Mouse (Mus musculus): ENCODE measurements around the gene Cyth3. TPM values are rescaled to one million over a fixed set of nuclear protein-coding genes. Genes with fewer than 3 reads are reported as not detected.
A peak's percentile ranks its signal among the peaks of the same experiment; 100 is the strongest.

The Cyth3 gene
- polyA plus RNA-seq, 1 experiment from 2014 or later: 31.5 TPM

GRCm38 (mm10) chr5:143704875-143705658 lies 82.8 kb downstream of the Cyth3 start:
- Histone ChIP-seq H3K36me3 (peaks cover 76% of the 10 kb centered on the region), H3K9me3 (no peaks in the 10 kb centered on the region), H3K4me3 (replicated peaks) (no peak overlapping the region), H3K27me3 (no peaks in the 10 kb centered on the region), H3K4me1 (replicated peaks) (0 out of 2 replicates have a peak, but pooled peaks cover 3% of the 10 kb centered on the region), H3K9ac (replicated peaks) (no peak overlapping the region), H3K27ac (no peak overlapping the region), H3K4me2 (replicated peaks) (no peak overlapping the region)
- ATAC-seq: no peak
- 81% methylated on average over 13 of the region's 13 CpGs for WGBS

GRCm38 (mm10) chr5:143705659-143705982 lies 83.4 kb downstream of the Cyth3 start:
- 69% methylated on average over 1 of the region's 1 CpGs for WGBS
- 0 out of 2 replicates have a peak, but pooled peaks cover 3% of the 10 kb centered on the region for H3K4me1 ChIP-seq (replicated peaks)
- no peak overlapping the region for H3K9ac ChIP-seq (replicated peaks)
- no peak overlapping the region for H3K4me2 ChIP-seq (replicated peaks)
- ATAC-seq: no peak
- H3K36me3 ChIP-seq: peaks cover 72% of the 10 kb centered on the region
- H3K4me3 ChIP-seq (replicated peaks): no peak overlapping the region
- H3K27ac ChIP-seq: no peak overlapping the region
- H3K27me3 ChIP-seq: no peaks in the 10 kb centered on the region
- no peaks in the 10 kb centered on the region for H3K9me3 ChIP-seq

- 67% methylated on average over 9 of the region's 9 CpGs for WGBS
Observed at GRCm38 (mm10) chr5:143706030-143706821, 84.0 kb downstream of the Cyth3 start.

GRCm38 (mm10) chr5:143706822-143707200 lies 84.6 kb downstream of the Cyth3 start:
- no peak overlapping the region for H3K27ac ChIP-seq
- H3K27me3 ChIP-seq: no peaks in the 10 kb centered on the region
- no peak overlapping the region for H3K4me3 ChIP-seq (replicated peaks)
- H3K36me3 ChIP-seq: peaks cover 71% of the 10 kb centered on the region
- no peak overlapping the region for H3K4me2 ChIP-seq (replicated peaks)
- 0 out of 2 replicates have a peak, but pooled peaks cover 3% of the 10 kb centered on the region for H3K4me1 ChIP-seq (replicated peaks)
- H3K9ac ChIP-seq (replicated peaks): no peak overlapping the region
- ATAC-seq: no peak
- H3K9me3 ChIP-seq: no peaks in the 10 kb centered on the region
- 90% methylated on average over 7 of the region's 7 CpGs for WGBS

More at GRCm38 (mm10) chr5:143706030-143706821, 84.0 kb downstream of the Cyth3 start:
- H3K36me3 ChIP-seq: peaks cover 71% of the 10 kb centered on the region
- H3K4me3 ChIP-seq (replicated peaks): no peak overlapping the region
- no peak overlapping the region for H3K27ac ChIP-seq
- no peaks in the 10 kb centered on the region for H3K27me3 ChIP-seq
- 0 out of 2 replicates have a peak, but pooled peaks cover 3% of the 10 kb centered on the region for H3K4me1 ChIP-seq (replicated peaks)
- ATAC-seq: no peak
- H3K9me3 ChIP-seq: no peaks in the 10 kb centered on the region
- H3K4me2 ChIP-seq (replicated peaks): no peak overlapping the region
- no peak overlapping the region for H3K9ac ChIP-seq (replicated peaks)

- Histone ChIP-seq H3K4me3 (replicated peaks) (no peak overlapping the region), H3K9me3 (no peaks in the 10 kb centered on the region), H3K4me1 (replicated peaks) (no peaks in the 10 kb centered on the region), H3K27me3 (no peaks in the 10 kb centered on the region), H3K4me2 (replicated peaks) (no peak overlapping the region), H3K9ac (replicated peaks) (no peak overlapping the region), H3K36me3 (peaks cover 90% of the 10 kb centered on the region), H3K27ac (peak overlapping the region; percentile 58)
- 10% methylated on average over 7 of the region's 7 CpGs for WGBS
- ATAC-seq: peak; percentile 78
Observed at GRCm38 (mm10) chr5:143711326-143711725, 89.1 kb downstream of the Cyth3 start.

GRCm38 (mm10) chr5:143712011-143712800 lies 90.0 kb downstream of the Cyth3 start:
- whole genome bisulfite sequencing: 87% methylated on average over 14 of the region's 14 CpGs
- Histone ChIP-seq H3K4me1 (replicated peaks) (no peaks in the 10 kb centered on the region), H3K27ac (no peak overlapping the region), H3K9me3 (no peaks in the 10 kb centered on the region), H3K36me3 (peaks cover 92% of the 10 kb centered on the region), H3K9ac (replicated peaks) (no peak overlapping the region), H3K4me2 (replicated peaks) (no peak overlapping the region), H3K4me3 (replicated peaks) (no peak overlapping the region), H3K27me3 (no peaks in the 10 kb centered on the region)
- ATAC-seq: 0 out of 2 replicates have a peak, but pooled peaks have one; percentile 41

- 96% methylated on average over 7 of the region's 7 CpGs for WGBS
- Histone ChIP-seq H3K27me3 (no peaks in the 10 kb centered on the region), H3K27ac (no peak overlapping the region), H3K36me3 (peaks cover 96% of the 10 kb centered on the region), H3K4me3 (replicated peaks) (no peak overlapping the region), H3K4me2 (replicated peaks) (no peak overlapping the region), H3K9me3 (no peaks in the 10 kb centered on the region), H3K9ac (replicated peaks) (no peak overlapping the region), H3K4me1 (replicated peaks) (no peaks in the 10 kb centered on the region)
- no peak for ATAC-seq
Observed at GRCm38 (mm10) chr5:143721962-143722361, 99.7 kb downstream of the Cyth3 start.

GRCm38 (mm10) chr5:143730915-143731314 lies 108.7 kb downstream of the Cyth3 start:
- 14% methylated on average over 6 of the region's 6 CpGs for WGBS
- H3K36me3 ChIP-seq: peaks cover 19% of the 10 kb centered on the region
- no peaks in the 10 kb centered on the region; the same call in 1 of the 2 replicates for H3K27me3 ChIP-seq
- H3K9ac ChIP-seq (replicated peaks): peak overlapping the region; percentile 99; the same call in 1 of the 2 replicates
- no peaks in the 10 kb centered on the region for H3K9me3 ChIP-seq
- H3K27ac ChIP-seq: 0 out of 2 replicates have a peak overlapping the region, but pooled peaks have one; percentile 94
- H3K4me1 ChIP-seq (replicated peaks): peaks cover 29% of the 10 kb centered on the region
- H3K4me2 ChIP-seq (replicated peaks): peak overlapping the region; percentile 70
- no peak for ATAC-seq
- peak overlapping the region; percentile 97 for H3K4me3 ChIP-seq (replicated peaks)

GRCm38 (mm10) chr5:143731483-143732112 lies 109.4 kb downstream of the Cyth3 start:
- peak; percentile 36 for ATAC-seq
- H3K27ac ChIP-seq: peak overlapping the region; percentile 94
- H3K36me3 ChIP-seq: peaks cover 12% of the 10 kb centered on the region
- peaks cover 5% of the 10 kb centered on the region for H3K27me3 ChIP-seq
- WGBS: under 1% methylated on average over 63 of the region's 82 CpGs
- peak overlapping the region; percentile 97 for H3K4me3 ChIP-seq (replicated peaks)
- H3K4me1 ChIP-seq (replicated peaks): peaks cover 29% of the 10 kb centered on the region
- peak overlapping the region; percentile 99 for H3K9ac ChIP-seq (replicated peaks)
- H3K9me3 ChIP-seq: no peaks in the 10 kb centered on the region
- peak overlapping the region; percentile 70 for H3K4me2 ChIP-seq (replicated peaks)

- under 1% methylated on average over 54 of the region's 82 CpGs for WGBS
- peak within 1 kb of the TSS; percentile 99 for H3K9ac ChIP-seq (replicated peaks)
- H3K4me1 ChIP-seq (replicated peaks): peaks cover 29% of the 10 kb centered on the region
- ATAC-seq: peak; percentile 99
- H3K4me2 ChIP-seq (replicated peaks): peak within 1 kb of the TSS; percentile 70
- no peaks in the 10 kb centered on the region for H3K9me3 ChIP-seq
- H3K4me3 ChIP-seq (replicated peaks): peak within 1 kb of the TSS; percentile 97
- peaks cover 5% of the 10 kb centered on the region for H3K36me3 ChIP-seq
- peaks cover 5% of the 10 kb centered on the region for H3K27me3 ChIP-seq
- H3K27ac ChIP-seq: peak within 1 kb of the TSS; percentile 94
Observed at GRCm38 (mm10) chr5:143732180-143732891, 110.1 kb downstream of the Cyth3 start, which contains the start of gene Usp42. Gene Usp42, minus strand, starts transcription at chr5:143732280.

Measured in midbrain, embryonic 13.5 days (tissue).